Mouse (Mus musculus): Measurements from ENCODE around the gene Ak2.

The Ak2 gene

GRCm38 (mm10) chr4:128974677-128975076 is 17.1 kb upstream of the Ak2 start:
- DNase-seq (ENCODE audit: low spot score in 2 of 2), result no peak

- no peak for DNase-seq (ENCODE audit: low spot score in 2 of 2)
Observed at GRCm38 (mm10) chr4:128976577-128976976, 15.2 kb upstream of the Ak2 start.

GRCm38 (mm10) chr4:128977217-128977616 is 14.5 kb upstream of the Ak2 start:
- no peak for DNase-seq (ENCODE audit: low spot score in 2 of 2)

- DNase-seq (ENCODE audit: low spot score in 2 of 2), result no peak
Observed at GRCm38 (mm10) chr4:128978634-128979033, 13.1 kb upstream of the Ak2 start.

GRCm38 (mm10) chr4:128980890-128981832 is 10.6 kb upstream of the Ak2 start:
- no peak for DNase-seq (ENCODE audit: low spot score in 2 of 2)

- DNase-seq (ENCODE audit: low spot score in 2 of 2), result no peak
Observed at GRCm38 (mm10) chr4:128981833-128982180, 10.0 kb upstream of the Ak2 start.

- no peak for DNase-seq (ENCODE audit: low spot score in 2 of 2)
Observed at GRCm38 (mm10) chr4:128983151-128983550, 8.6 kb upstream of the Ak2 start.

- no peak for DNase-seq (ENCODE audit: low spot score in 2 of 2)
Observed at GRCm38 (mm10) chr4:128983656-128984055, 8.1 kb upstream of the Ak2 start.

GRCm38 (mm10) chr4:128984600-128984999 is 7.2 kb upstream of the Ak2 start:
- no peak for DNase-seq (ENCODE audit: low spot score in 2 of 2)

GRCm38 (mm10) chr4:128988911-128989310 is 2.8 kb upstream of the Ak2 start:
- DNase-seq (ENCODE audit: low spot score in 2 of 2), result no peak

GRCm38 (mm10) chr4:128989678-128990077 is 2.1 kb upstream of the Ak2 start:
- no peak for DNase-seq (ENCODE audit: low spot score in 2 of 2)

GRCm38 (mm10) chr4:128992176-128992575 is 418 bp downstream of the Ak2 start:
- no peak for DNase-seq (ENCODE audit: low spot score in 2 of 2)

- peak; percentile 96 to 97 for DNase-seq (ENCODE audit: low spot score in 2 of 2)
Observed at GRCm38 (mm10) chr4:128993025-128993662, 1.4 kb downstream of the Ak2 start.

- no peak for DNase-seq (ENCODE audit: low spot score in 2 of 2)
Observed at GRCm38 (mm10) chr4:128993675-128994074, 1.9 kb downstream of the Ak2 start.

- DNase-seq (ENCODE audit: low spot score in 2 of 2), result no peak
Observed at GRCm38 (mm10) chr4:128995238-128995637, 3.5 kb downstream of the Ak2 start.

- no peak for DNase-seq (ENCODE audit: low spot score in 2 of 2)
Observed at GRCm38 (mm10) chr4:128997258-128997657, 5.5 kb downstream of the Ak2 start.

- no peak for DNase-seq (ENCODE audit: low spot score in 2 of 2)
Observed at GRCm38 (mm10) chr4:128998401-128998800, 6.6 kb downstream of the Ak2 start.

- no peak for DNase-seq (ENCODE audit: low spot score in 2 of 2)
Observed at GRCm38 (mm10) chr4:129000786-129001185, 9.0 kb downstream of the Ak2 start.

GRCm38 (mm10) chr4:129003720-129004119 is 12.0 kb downstream of the Ak2 start:
- DNase-seq (ENCODE audit: low spot score in 2 of 2), result no peak

GRCm38 (mm10) chr4:129008006-129008519 is 16.3 kb downstream of the Ak2 start:
- DNase-seq (ENCODE audit: low spot score in 2 of 2), result no peak

GRCm38 (mm10) chr4:129008672-129009071 is 16.9 kb downstream of the Ak2 start:
- DNase-seq (ENCODE audit: low spot score in 2 of 2), result no peak

- DNase-seq (ENCODE audit: low spot score in 2 of 2), result no peak
Observed at GRCm38 (mm10) chr4:129009521-129009920, 17.8 kb downstream of the Ak2 start.

GRCm38 (mm10) chr4:129011604-129012121 is 19.9 kb downstream of the Ak2 start:
- no peak for DNase-seq (ENCODE audit: low spot score in 2 of 2)
